Mouse (Mus musculus): ENCODE measurements around the gene Slc17a6. TPM values are rescaled to one million over a fixed set of nuclear protein-coding genes. Genes with fewer than 3 reads are reported as not detected.

Gene Slc17a6
- 0.08 TPM in 1 of 2 replicates, not detected in the other for polyA plus RNA-seq (2015; fragmentation: Nextera tagmentation; extraction: Ambion mirVana)

DNA sequence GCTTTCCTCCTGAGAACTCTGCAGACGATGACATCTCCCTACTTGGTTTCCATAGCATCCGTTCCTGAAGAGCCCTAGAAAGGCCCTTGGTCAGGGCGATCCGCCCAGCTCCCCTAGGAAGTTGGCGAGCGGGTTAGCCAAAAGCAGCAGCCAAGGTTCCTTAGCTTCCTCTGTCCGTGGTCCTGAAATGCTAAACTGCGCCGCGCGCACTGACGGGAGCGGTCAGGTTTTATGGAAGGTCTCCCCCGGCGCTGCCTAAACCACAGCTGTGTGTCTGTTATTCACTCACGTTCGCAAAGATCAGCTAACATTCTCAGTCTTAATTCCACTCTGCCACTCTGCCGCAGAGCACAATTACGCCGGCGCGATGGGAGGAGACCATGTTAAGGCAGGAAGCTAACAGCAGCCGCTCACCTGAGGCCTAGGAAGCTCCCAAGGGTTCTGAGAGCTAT, at the start of gene Slc17a6:
Slc17a6 (plus strand) TSS at position 313 of the 452 bp plus-strand sequence.
- no peaks in the 10 kb centered on the region for H3K9me3 ChIP-seq (replicated peaks)
- no peaks in the 10 kb centered on the region for H3K36me3 ChIP-seq (replicated peaks)
- no peak within 1 kb of the TSS for H3K27ac ChIP-seq (replicated peaks)
- no peak within 1 kb of the TSS for H3K4me3 ChIP-seq (replicated peaks)
- no peak within 1 kb of the TSS for H3K9ac ChIP-seq
- no peak within 1 kb of the TSS for H3K4me2 ChIP-seq
- peaks cover 49% of the 10 kb centered on the region for H3K27me3 ChIP-seq
- no peaks in the 10 kb centered on the region for H3K4me1 ChIP-seq (replicated peaks)
- WGBS (ENCODE audit: insufficient replicate concordance): 2% methylated on average over 23 of the region's 23 CpGs
- ATAC-seq (ENCODE audit: insufficient read depth): no peak

DNA sequence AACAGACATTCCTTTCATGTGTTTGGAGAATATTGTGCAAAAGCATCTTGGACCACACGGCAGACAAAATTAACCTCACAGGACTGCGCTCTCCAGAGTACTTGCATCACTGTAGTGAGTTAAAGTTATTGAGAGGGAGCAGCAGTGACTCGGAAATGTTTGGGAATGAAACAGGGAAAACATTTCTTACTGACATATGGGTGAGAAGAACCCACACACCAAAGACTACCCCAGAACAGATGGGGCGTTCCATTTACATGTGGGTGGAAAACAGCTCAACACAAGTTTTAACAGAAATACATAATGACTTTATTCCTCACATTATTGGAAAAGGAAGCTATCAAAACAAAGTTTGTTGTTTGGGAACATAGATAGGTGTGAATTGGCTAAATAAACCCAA, 21.8 kb upstream of the Slc17a6 start:
- Histone ChIP-seq H3K9me3 (replicated peaks) (no peaks in the 10 kb centered on the region), H3K4me2 (no peak overlapping the region), H3K4me1 (replicated peaks) (no peaks in the 10 kb centered on the region), H3K36me3 (replicated peaks) (no peaks in the 10 kb centered on the region), H3K27ac (replicated peaks) (no peak overlapping the region), H3K27me3 (no peaks in the 10 kb centered on the region), H3K9ac (no peak overlapping the region), H3K4me3 (replicated peaks) (no peak overlapping the region)
- no peak for ATAC-seq (ENCODE audit: insufficient read depth)
- 60% methylated on average over 4 of the region's 4 CpGs for WGBS (ENCODE audit: insufficient replicate concordance)

DNA sequence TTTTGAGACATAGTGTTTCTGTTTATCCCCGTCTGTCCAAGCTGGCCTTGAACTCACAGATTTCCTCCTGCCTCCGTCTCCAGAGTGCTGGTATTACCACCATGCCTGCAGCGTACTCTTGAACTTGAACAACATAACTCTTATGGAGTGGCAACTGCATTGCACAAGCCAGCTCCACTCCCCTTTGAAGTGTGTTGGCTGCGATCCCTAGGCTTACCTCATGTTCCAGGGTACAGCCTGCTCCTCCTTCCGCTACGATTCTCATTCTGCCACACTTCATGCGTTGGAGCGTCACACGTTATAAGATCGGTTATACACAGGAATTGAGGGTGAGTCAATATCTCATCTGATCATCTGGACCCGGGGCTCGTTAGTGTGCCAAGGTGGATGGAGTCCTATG, 18.1 kb upstream of the Slc17a6 start:
- Histone ChIP-seq H3K4me1 (replicated peaks) (no peaks in the 10 kb centered on the region), H3K9me3 (replicated peaks) (no peaks in the 10 kb centered on the region), H3K36me3 (replicated peaks) (no peaks in the 10 kb centered on the region), H3K9ac (no peak overlapping the region), H3K27me3 (no peaks in the 10 kb centered on the region), H3K27ac (replicated peaks) (no peak overlapping the region), H3K4me2 (no peak overlapping the region), H3K4me3 (replicated peaks) (no peak overlapping the region)
- ATAC-seq (ENCODE audit: insufficient read depth): no peak
- 69% methylated on average over 12 of the region's 12 CpGs for WGBS (ENCODE audit: insufficient replicate concordance)

DNA sequence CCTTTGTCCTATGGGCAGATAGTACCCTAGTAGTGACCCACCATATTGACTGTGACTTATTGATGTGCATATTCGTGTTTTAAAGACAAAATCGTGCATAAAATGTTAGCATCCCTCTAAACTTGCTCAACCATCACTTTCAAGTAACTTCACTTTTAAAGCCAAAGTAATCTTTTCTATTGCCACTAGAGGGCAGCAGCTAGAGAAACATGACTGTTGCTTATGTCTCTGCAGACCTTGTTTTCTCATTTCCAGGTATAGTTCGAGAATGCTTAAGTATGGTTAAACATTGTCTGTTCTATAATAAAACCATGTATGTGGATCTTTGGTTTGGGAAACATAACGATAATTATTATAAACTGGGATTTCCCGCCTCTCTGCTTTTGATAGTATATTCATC, 7.4 kb upstream of the Slc17a6 start:
- ATAC-seq (ENCODE audit: insufficient read depth): no peak
- no peaks in the 10 kb centered on the region for H3K36me3 ChIP-seq (replicated peaks)

DNA sequence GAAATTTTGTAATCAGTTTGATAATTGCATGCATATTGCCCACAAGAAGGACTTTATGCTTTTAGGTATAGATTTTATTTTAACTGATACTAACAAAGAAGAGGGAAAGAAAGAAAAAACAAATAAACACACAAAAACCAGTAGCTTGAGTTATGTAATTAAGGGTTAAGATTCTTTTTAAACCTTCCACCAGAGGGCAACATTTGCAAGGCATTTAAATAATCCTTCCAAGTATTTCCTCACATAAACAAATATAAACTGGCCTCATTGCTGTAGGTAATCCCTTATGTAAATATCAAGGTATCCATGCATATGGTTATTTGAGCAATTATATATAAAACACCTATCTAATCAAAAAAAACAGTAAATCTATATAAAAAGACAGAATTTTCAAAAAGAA, 3.9 kb upstream of the Slc17a6 start:
- Histone ChIP-seq H3K27ac (replicated peaks) (no peak overlapping the region), H3K4me2 (no peak overlapping the region), H3K36me3 (replicated peaks) (no peaks in the 10 kb centered on the region), H3K4me1 (replicated peaks) (no peaks in the 10 kb centered on the region), H3K4me3 (replicated peaks) (no peak overlapping the region), H3K27me3 (peaks cover 16% of the 10 kb centered on the region), H3K9me3 (replicated peaks) (no peaks in the 10 kb centered on the region), H3K9ac (no peak overlapping the region)
- no peak for ATAC-seq (ENCODE audit: insufficient read depth)

More for the DNA sequence above, 7.4 kb upstream of the Slc17a6 start:
- H3K9ac ChIP-seq: no peak overlapping the region
- no peaks in the 10 kb centered on the region for H3K9me3 ChIP-seq (replicated peaks)
- H3K4me2 ChIP-seq: no peak overlapping the region
- no peaks in the 10 kb centered on the region for H3K4me1 ChIP-seq (replicated peaks)
- whole genome bisulfite sequencing (ENCODE audit: insufficient replicate concordance): 25% methylated on average over 5 of the region's 5 CpGs
- H3K27ac ChIP-seq (replicated peaks): no peak overlapping the region
- H3K4me3 ChIP-seq (replicated peaks): no peak overlapping the region
- no peaks in the 10 kb centered on the region for H3K27me3 ChIP-seq

DNA sequence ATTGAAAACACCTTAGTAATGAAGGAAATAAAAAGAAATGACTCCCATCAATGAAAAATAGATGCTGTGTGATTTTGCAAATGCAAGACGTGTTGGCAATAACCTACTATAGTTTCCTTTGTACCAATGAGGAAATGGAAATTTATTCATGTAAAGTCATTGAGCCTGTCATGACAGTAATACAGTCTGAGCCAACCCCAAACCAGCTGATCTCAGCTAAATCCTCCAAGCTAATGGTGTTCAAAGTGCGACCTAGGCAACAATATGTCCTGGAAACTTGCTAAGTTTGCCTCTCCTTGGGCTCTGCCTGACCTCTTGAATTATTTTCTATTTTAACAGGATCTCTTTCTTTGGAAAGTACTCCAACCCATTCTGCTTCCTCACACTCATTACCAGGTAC, 3.4 kb upstream of the Slc17a6 start:
- no peaks in the 10 kb centered on the region for H3K4me1 ChIP-seq (replicated peaks)
- H3K4me3 ChIP-seq (replicated peaks): no peak overlapping the region
- H3K36me3 ChIP-seq (replicated peaks): no peaks in the 10 kb centered on the region
- no peak overlapping the region for H3K9ac ChIP-seq
- ATAC-seq (ENCODE audit: insufficient read depth): no peak
- no peak overlapping the region for H3K4me2 ChIP-seq
- WGBS (ENCODE audit: insufficient replicate concordance): 19% methylated on average over 2 of the region's 2 CpGs
- H3K27me3 ChIP-seq: peaks cover 16% of the 10 kb centered on the region
- H3K27ac ChIP-seq (replicated peaks): no peak overlapping the region
- H3K9me3 ChIP-seq (replicated peaks): no peaks in the 10 kb centered on the region

DNA sequence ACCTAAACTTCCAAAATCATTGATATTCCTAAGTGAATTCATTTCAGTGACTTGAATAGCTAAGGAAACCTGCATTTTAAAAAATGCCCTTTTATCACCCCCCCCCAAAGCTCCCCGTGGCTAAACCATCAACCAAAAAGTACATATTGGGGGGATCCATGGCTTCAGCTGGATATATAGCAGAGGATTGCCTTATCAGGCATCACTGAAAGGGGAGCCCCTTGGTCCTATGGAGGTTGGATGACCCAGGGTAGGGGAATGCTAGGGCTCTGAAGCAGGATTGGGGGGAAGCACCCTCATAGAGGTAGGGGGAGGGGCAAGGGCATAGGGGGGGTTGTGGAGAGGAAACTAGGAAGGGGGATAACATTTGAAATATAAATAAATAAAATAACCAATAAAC, 1.8 kb upstream of the Slc17a6 start:
- Histone ChIP-seq H3K27me3 (peaks cover 32% of the 10 kb centered on the region), H3K9me3 (replicated peaks) (no peaks in the 10 kb centered on the region), H3K9ac (no peak overlapping the region), H3K27ac (replicated peaks) (no peak overlapping the region), H3K4me1 (replicated peaks) (no peaks in the 10 kb centered on the region), H3K36me3 (replicated peaks) (no peaks in the 10 kb centered on the region), H3K4me3 (replicated peaks) (no peak overlapping the region), H3K4me2 (no peak overlapping the region)
- no peak for ATAC-seq (ENCODE audit: insufficient read depth)
- 25% methylated on average over 1 of the region's 1 CpGs for WGBS (ENCODE audit: insufficient replicate concordance)

DNA sequence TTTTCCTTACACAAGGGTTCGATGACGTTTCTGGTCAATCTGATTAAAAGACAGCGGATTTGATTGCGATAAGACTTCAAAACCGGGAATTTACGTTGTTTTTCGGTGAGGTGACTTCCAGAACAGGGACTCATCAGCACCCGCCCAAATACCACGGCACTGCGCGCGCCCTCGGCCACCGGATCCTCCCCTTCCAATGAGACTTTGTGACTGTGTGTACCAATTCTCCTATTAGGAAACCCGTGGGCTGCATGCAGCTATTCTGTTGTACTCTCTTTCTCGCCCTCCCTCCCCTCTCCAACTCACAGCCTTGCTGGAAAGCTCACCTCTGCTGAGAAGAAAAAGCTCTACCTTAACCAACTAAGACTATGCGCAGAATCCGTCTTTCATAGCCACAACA, 390 bp downstream of the Slc17a6 start:
- Histone ChIP-seq H3K36me3 (replicated peaks) (no peaks in the 10 kb centered on the region), H3K4me1 (replicated peaks) (no peaks in the 10 kb centered on the region), H3K9me3 (replicated peaks) (no peaks in the 10 kb centered on the region), H3K4me3 (replicated peaks) (no peak overlapping the region), H3K27me3 (peaks cover 54% of the 10 kb centered on the region), H3K27ac (replicated peaks) (no peak overlapping the region), H3K9ac (no peak overlapping the region), H3K4me2 (no peak overlapping the region)
- under 1% methylated on average over 18 of the region's 18 CpGs for WGBS (ENCODE audit: insufficient replicate concordance)
- no peak for ATAC-seq (ENCODE audit: insufficient read depth)

DNA sequence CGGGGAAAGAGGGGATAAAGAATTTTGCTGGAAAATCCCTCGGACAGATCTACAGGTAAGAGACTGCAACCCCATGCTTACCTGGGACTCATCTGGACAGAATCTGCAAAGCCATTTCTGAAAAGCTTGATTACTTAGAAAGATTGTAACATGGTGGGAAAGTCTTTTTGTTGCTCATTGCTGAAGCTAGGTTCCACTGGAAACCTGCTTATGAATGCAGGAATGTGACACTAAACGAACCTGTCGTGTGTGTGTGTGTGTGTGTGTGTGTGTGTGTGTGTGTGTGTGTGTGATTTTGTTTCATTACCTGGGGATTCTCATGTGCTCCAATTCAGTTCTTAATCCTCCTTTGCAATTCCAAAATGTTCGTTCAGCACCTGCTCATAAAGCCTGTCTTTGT, 860 bp downstream of the Slc17a6 start:
- ATAC-seq (ENCODE audit: insufficient read depth): no peak
- Histone ChIP-seq H3K9me3 (replicated peaks) (no peaks in the 10 kb centered on the region), H3K4me1 (replicated peaks) (no peaks in the 10 kb centered on the region), H3K27ac (replicated peaks) (no peak overlapping the region), H3K4me3 (replicated peaks) (no peak overlapping the region), H3K36me3 (replicated peaks) (no peaks in the 10 kb centered on the region), H3K9ac (no peak overlapping the region), H3K4me2 (no peak overlapping the region), H3K27me3 (peaks cover 59% of the 10 kb centered on the region)
- 12% methylated on average over 5 of the region's 5 CpGs for WGBS (ENCODE audit: insufficient replicate concordance)

DNA sequence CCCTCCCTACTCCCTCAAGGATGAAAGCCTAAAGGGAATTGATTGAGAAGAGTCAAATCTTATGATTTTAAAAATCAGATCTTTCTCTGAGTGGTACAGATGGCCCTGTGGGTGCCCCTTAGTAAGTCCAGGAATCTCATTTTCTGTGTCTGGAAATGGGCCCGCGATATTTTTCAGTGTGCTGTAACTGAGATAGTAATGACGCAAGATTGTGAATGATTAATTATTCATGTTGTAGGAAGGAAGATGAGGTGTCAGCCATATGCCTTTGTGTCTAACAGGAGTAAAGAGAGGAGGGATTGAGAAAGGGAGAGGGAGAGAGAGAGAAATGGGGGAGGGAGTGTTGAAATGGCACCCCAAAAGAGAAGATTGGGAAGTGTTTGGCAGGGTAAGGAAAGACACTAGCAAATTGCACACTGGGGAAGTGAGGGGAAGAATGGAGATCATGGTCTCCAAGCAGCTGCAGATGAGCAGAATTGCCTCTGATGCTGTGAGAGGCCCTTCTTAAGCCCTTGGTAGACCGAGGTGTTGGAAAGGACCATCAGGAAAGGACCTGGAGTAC, 2.6 kb downstream of the Slc17a6 start:
- Histone ChIP-seq H3K27ac (replicated peaks) (no peak overlapping the region), H3K36me3 (replicated peaks) (no peaks in the 10 kb centered on the region), H3K9me3 (replicated peaks) (no peaks in the 10 kb centered on the region), H3K4me1 (replicated peaks) (no peaks in the 10 kb centered on the region), H3K4me3 (replicated peaks) (no peak overlapping the region), H3K4me2 (no peak overlapping the region), H3K9ac (no peak overlapping the region), H3K27me3 (peaks cover 73% of the 10 kb centered on the region)
- 4% methylated on average over 4 of the region's 4 CpGs for WGBS (ENCODE audit: insufficient replicate concordance)
- no peak for ATAC-seq (ENCODE audit: insufficient read depth)

DNA sequence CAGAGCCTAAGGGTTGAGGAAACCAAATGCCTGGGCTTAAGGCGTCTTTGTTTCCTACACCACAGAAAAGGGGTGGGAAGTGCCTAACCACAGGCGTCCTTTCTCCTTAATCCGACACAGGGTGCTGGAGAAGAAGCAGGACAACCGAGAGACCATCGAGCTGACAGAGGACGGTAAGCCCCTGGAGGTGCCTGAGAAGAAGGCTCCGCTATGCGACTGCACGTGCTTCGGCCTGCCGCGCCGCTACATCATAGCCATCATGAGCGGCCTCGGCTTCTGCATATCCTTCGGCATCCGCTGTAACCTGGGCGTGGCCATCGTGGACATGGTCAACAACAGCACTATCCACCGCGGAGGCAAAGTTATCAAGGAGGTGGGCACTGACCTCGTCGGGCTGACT, 3.4 kb downstream of the Slc17a6 start:
- Histone ChIP-seq H3K27ac (replicated peaks) (no peak overlapping the region), H3K9me3 (replicated peaks) (no peaks in the 10 kb centered on the region), H3K9ac (no peak overlapping the region), H3K4me2 (no peak overlapping the region), H3K36me3 (replicated peaks) (no peaks in the 10 kb centered on the region), H3K4me3 (replicated peaks) (no peak overlapping the region), H3K27me3 (peaks cover 74% of the 10 kb centered on the region), H3K4me1 (replicated peaks) (no peaks in the 10 kb centered on the region)
- no peak for ATAC-seq (ENCODE audit: insufficient read depth)
- WGBS (ENCODE audit: insufficient replicate concordance): 2% methylated on average over 23 of the region's 23 CpGs

DNA sequence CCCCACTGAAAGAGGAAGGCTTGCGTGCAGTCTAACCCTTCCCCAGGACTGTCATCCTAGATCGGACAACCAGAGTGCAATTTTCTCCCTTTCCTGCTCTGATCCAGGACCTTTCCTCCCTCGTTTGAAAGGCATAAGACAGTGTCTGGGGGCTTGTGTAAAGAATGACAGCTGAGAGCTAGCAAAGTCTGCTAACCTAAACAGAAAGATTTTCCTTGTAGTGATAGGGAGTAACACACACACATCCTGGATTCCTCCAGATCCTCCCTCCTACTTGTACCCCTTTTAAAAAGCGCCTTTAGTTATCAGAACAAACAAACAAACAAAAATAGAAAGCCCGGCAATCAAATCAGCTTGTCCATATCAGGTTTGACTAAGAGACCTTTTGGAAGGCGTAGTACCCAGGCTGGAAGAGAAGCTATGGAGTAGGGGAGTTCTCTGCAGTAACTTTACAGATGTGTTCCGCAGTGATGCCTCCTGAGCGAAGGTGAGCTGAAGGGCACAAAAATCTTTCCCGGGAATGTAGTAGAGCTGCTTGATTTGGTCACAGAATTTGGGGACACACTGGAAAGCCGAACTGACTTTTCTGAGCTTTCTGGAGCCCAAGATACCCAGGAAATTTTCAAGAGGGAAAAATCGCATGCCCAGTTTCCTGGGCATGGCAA, 3.9 kb downstream of the Slc17a6 start:
- Histone ChIP-seq H3K4me3 (replicated peaks) (no peak overlapping the region), H3K9ac (no peak overlapping the region), H3K9me3 (replicated peaks) (no peaks in the 10 kb centered on the region), H3K36me3 (replicated peaks) (no peaks in the 10 kb centered on the region), H3K4me2 (no peak overlapping the region), H3K27ac (replicated peaks) (no peak overlapping the region), H3K4me1 (replicated peaks) (no peaks in the 10 kb centered on the region), H3K27me3 (peaks cover 74% of the 10 kb centered on the region)
- no peak for ATAC-seq (ENCODE audit: insufficient read depth)
- WGBS (ENCODE audit: insufficient replicate concordance): 4% methylated on average over 11 of the region's 11 CpGs
